Mouse (Mus musculus) adrenal gland, adult 18-20 months (tissue): Measurements from ENCODE around the gene Acsl6. TPM values are rescaled to one million over a fixed set of nuclear protein-coding genes. Genes with fewer than 3 reads are reported as not detected.
"Not testable (repeated sequence)": the region's sequence is repeated elsewhere in the genome, so short reads cannot be mapped to it uniquely, and the experiment has no call there.

Source experiments
- DNase-seq, 2 experiments: peaks; one replicate each; pipeline ENCODE4 v3.0.0; 2021 to 2022; ENCODE audit warnings: low spot score in 2 of 2
- total RNA-seq, 2 experiments: library from RNA; stranded (reverse); gene quantifications; 1 replicate in 1 of 2; 2 replicates in 1 of 2; pipeline ENCODE4 v1.2.3; 2021

Gene Acsl6
- total RNA-seq, 2 experiments from 2014 or later: 4.7 to 7.7 TPM

DNA sequence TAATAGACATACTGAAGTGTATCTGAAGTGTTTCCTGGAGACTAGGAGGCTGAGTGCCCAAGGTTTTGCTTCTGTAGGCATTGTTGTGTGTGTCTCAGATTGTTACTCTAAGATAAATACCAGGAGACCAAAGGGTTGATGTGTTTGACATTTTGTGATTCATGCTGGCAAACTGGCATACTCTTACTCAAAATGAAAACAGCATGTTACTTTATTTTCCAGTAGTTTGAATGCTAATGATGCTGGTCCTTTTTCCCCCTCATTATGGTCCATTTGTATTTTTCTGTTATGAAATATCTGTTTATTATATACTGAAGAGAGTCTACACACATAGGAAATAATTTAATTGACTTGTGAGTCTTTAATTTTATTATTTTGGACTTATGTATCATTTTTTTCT lies 69.0 kb downstream of the Acsl6 start:
- DNase-seq: no peak

DNA sequence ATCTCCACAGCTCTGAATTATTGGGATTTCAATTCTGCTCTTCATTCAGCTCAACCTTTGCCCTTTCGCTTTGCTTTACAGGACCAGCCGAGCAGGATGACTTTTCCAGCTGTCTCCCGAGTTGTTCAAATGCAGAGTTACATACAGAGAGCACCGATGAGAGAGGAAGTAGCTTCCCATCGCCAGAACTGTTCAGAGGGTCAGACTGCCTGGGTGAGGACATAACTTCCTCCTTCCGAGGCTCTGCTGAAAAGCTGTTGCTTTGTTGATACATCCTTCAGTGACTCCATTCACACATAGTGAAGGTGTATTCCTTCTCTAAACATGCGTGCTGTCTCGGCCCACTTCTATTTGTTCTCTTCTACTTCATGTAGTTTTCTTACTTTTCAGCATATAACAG lies 86.8 kb downstream of the Acsl6 start:
- no peak for DNase-seq

- DNase-seq: no peak
Observed at GRCm38 (mm10) chr11:54391326-54391725, 87.7 kb downstream of the Acsl6 start.

DNA sequence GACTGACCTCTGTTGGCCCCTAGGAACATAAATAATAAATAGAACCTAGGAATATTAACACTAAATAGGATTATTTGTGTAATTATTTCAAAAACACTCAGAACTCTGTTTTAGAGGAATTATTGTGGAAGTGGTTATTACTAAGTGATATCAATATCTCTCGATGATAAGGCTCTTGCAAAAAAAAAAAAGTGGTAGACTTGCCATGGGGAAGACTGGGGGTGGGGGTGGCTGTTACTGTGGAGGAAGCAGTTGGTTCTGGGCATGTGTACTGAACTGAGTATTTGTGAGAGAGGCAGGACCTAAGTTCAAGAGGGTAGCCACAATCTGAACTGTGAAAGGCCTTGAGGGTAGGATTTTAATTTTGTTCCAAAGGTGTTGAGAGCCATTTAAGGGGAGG lies 93.1 kb downstream of the Acsl6 start:
- DNase-seq: no peak

- DNase-seq: no peak
Observed at GRCm38 (mm10) chr11:54398058-54398457, 94.5 kb downstream of the Acsl6 start.

DNA sequence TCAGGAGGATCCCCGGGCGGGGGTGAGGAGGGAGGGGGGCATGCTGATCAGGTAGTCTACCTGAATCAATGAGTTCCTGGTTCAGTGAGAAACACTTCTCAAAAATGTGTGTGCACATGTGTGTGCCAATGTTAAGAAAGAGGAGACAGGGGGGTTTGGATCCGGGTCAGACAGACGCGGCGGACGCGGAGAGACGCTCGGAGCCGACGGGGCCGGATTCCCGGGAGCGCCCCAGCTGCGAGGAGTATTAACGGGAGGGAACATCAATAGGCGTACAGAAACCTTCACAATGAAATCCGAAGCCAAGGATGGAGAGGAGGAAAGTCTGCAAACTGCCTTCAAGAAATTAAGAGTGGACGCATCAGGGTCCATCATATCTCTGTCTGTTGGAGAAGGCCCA lies 97.2 kb downstream of the Acsl6 start:
- DNase-seq: not testable (repeated sequence)

DNA sequence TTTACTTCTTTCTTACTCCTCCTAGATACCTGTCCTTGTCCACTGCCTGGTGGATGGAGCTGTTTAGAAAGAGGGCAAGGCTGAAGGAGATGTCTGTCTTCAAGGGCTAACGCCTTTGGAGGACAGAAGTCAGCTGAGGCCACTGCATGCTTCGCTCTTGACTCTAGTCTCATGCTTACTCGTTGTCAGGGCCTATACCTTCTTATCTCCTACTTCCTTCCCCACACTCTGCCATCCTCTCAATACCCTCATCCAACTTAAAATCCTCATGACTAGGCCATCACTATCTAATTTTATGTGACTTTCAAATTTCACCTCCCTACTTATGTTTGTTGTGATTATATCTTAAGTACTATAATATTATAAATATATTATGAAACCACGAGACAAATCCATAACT lies 101.3 kb downstream of the Acsl6 start:
- no peak for DNase-seq

GRCm38 (mm10) chr11:54406930-54407546 lies 103.4 kb downstream of the Acsl6 start:
- DNase-seq: no peak

DNA sequence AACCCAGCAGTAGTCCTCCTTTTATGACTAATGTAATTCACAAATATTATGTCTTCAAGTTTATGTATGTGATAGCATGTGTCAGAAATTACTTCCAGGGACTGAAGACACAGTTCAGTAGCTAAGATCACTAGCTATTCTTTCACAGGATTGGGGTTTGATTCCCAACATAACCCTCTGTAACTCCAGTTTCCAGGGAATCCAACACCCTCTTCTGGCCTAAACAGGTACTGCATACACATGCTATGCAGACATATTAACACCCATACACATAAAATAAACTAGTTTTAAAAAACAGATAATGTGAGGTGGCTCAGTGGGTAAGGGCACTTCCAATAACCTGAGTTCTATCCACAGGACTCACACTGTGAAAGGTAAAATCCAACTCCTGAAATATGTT lies 107.0 kb downstream of the Acsl6 start:
- DNase-seq: no peak

GRCm38 (mm10) chr11:54413017-54413416 lies 109.4 kb downstream of the Acsl6 start:
- DNase-seq: no peak

Other genes starting within 250 kb of the Acsl6 start
- 1 to 10 TPM; 7.0 to 7.6 TPM for gene Pdlim4, start 234.8 kb upstream of the Acsl6 start, total RNA-seq
- gene P4ha2, start 203.7 kb upstream of the Acsl6 start, total RNA-seq: 10 to 100 TPM; 40.8 to 64.8 TPM
- not detected for gene Csf2, start 54.1 kb upstream of the Acsl6 start, total RNA-seq
- gene Il3, start 36.5 kb upstream of the Acsl6 start, total RNA-seq: not detected
- not detected for gene Meikin, start 66.9 kb downstream of the Acsl6 start, total RNA-seq
- 10 to 100 TPM; 26.8 to 31.1 TPM for gene Fnip1, start 134.4 kb downstream of the Acsl6 start, total RNA-seq
- gene Rapgef6, start 219.0 kb downstream of the Acsl6 start, total RNA-seq: 10 to 100 TPM; 19.6 to 20.6 TPM